In the genomic region with DNA sequence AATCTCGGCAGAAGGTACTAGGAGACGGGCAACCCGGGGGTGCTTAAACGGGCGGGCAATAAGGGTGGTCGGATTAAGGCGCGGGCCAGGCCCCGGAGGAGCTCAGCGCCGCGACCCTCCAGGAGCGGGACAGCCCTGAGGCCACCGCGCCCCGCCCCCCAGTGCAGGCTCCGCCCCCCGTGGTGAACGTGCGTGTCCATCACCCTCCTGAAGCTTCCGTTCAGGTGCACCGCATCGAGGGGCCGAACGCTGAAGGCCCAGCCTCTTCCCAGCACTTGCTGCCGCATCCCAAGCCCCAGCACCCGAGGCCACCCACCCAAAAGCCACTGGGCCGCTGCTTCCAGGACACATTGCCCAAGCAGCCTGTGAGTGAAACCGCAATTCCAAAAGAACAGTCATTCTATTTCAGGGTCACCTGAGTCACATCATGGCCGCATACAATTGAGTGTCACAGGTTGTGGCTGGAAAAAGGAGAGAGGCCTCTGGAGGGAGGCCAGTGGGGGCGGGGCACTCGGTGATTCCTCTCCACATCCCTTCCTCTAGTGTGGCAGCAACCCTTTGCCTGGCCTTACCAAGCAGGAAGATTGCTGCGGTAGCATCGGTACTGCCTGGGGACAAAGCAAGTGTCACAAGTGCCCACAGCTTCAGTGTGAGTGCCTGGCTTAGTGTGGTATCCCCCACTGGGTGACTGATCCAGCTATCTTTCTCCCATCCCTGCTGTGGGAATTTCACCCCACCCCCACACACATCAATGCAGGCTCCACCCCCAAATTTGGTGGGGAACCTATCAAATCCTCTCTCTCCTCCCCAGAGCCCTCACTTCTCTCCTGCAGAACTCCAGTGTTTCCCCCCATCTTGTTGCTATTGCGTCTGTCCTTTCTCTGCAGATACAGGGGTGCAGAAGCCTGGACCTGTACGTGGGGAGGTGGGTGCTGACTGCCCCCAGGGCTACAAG, we compare ENCODE assay signal across 7 mouse cellular contexts. TPM values are rescaled to one million over a fixed set of nuclear protein-coding genes. Genes with fewer than 3 reads are reported as not detected.
DNase-seq lines count a peak whose midpoint lies in the region; ATAC-seq and TF ChIP-seq lines count a peak whose summit lies in the region.

No protein-coding gene starts in this region.

- H3K9ac ChIP-seq in liver, embryonic 11.5 days (ENCODE audit: low read depth, low read length), result peak overlapping the region; percentile 28; the same call in 1 of the 2 replicates
- H3K9ac ChIP-seq in stomach, postnatal 0 days (ENCODE audit: low read length), result peak overlapping the region; percentile 27; the same call in 1 of the 2 replicates

- H3K4me1 ChIP-seq in forebrain, embryonic 10.5 days, result peaks cover 58% of the 10 kb centered on the region
- peaks cover 25% of the 10 kb centered on the region for H3K4me1 ChIP-seq in liver, embryonic 11.5 days (replicated peaks; ENCODE audit: control insufficient read depth, insufficient read depth, low read length)
- H3K4me1 ChIP-seq in stomach, postnatal 0 days (replicated peaks; ENCODE audit: control insufficient read depth, insufficient read depth), result peaks cover 10% of the 10 kb centered on the region; the same call in 1 of the 2 replicates

- peak overlapping the region; percentile 55 for H3K4me2 ChIP-seq in liver, embryonic 11.5 days
- H3K4me2 ChIP-seq in stomach, postnatal 0 days (replicated peaks; ENCODE audit: low read depth), result peak overlapping the region; percentile 40

- ATAC-seq in liver, embryonic 11.5 days (replicated peaks; ENCODE audit: low FRiP score), result no peak
- ATAC-seq in stomach, postnatal 0 days (ENCODE audit: low FRiP score, low TSS enrichment), result no peak
- ATAC-seq in megakaryocyte progenitor cell, adult 5-6 weeks (replicated peaks; ENCODE audit: poor library complexity), result no peak

- TF ChIP-seq EP300 in stomach, postnatal 0 days (optimal IDR thresholded peaks at IDR 0.05), result no peak

- no peaks in the 10 kb centered on the region for H3K9me3 ChIP-seq in forebrain, embryonic 10.5 days
- H3K9me3 ChIP-seq in liver, embryonic 11.5 days (ENCODE audit: control insufficient read depth, low read length), result no peaks in the 10 kb centered on the region
- H3K9me3 ChIP-seq in stomach, postnatal 0 days (ENCODE audit: control insufficient read depth, low read length), result no peaks in the 10 kb centered on the region

- 4% methylated on average over 36 of the region's 36 CpGs for WGBS in forebrain, embryonic 10.5 days
- 4% methylated on average over 36 of the region's 36 CpGs for WGBS in liver, embryonic 11.5 days
- 19% methylated on average over 35 of the region's 36 CpGs for WGBS in stomach, postnatal 0 days

- peak overlapping the region; percentile 51 for H3K4me3 ChIP-seq in forebrain, embryonic 10.5 days
- H3K4me3 ChIP-seq in liver, embryonic 11.5 days (ENCODE audit: low read depth, low read length), result peak overlapping the region; percentile 23; the same call in 1 of the 2 replicates
- H3K4me3 ChIP-seq in stomach, postnatal 0 days (ENCODE audit: low read depth, low read length), result peak overlapping the region; percentile 13; the same call in 1 of the 2 replicates

- H3K27me3 ChIP-seq in forebrain, embryonic 10.5 days (ENCODE audit: poor library complexity, severe bottlenecking), result peaks cover 100% of the 10 kb centered on the region
- peaks cover 99% of the 10 kb centered on the region for H3K27me3 ChIP-seq in liver, embryonic 11.5 days (replicated peaks; ENCODE audit: control insufficient read depth, insufficient read depth, low read length)
- no peaks in the 10 kb centered on the region for H3K27me3 ChIP-seq in stomach, postnatal 0 days (ENCODE audit: control insufficient read depth, insufficient read depth, low read length)

- DNase-seq in testis, postnatal 10 days (ENCODE audit: low spot score), result peak; percentile 74
- DNase-seq in testis, postnatal 14 days (ENCODE audit: low spot score), result no peak
- DNase-seq in forebrain, embryonic 10.5 days (ENCODE audit: extremely low spot score, low spot score), result no peak
- DNase-seq in liver, embryonic 11.5 days (ENCODE audit: low spot score), result no peak
- no peak for DNase-seq in stomach, postnatal 0 days (ENCODE audit: low spot score)
- DNase-seq in layer of hippocampus, postnatal 36 days, result no peak

- TF ChIP-seq CTCF in stomach, postnatal 0 days (IDR thresholded peaks at IDR 0.05; ENCODE audit: low read depth), result no peak

- H3K27ac ChIP-seq in forebrain, embryonic 10.5 days, result peak overlapping the region; percentile 78
- H3K27ac ChIP-seq in liver, embryonic 11.5 days (ENCODE audit: low read depth, low read length), result peak overlapping the region; percentile 32; the same call in 1 of the 2 replicates
- H3K27ac ChIP-seq in stomach, postnatal 0 days (replicated peaks), result no peak overlapping the region

- no peaks in the 10 kb centered on the region for H3K36me3 ChIP-seq in forebrain, embryonic 10.5 days (replicated peaks)
- H3K36me3 ChIP-seq in liver, embryonic 11.5 days (ENCODE audit: control insufficient read depth, insufficient read depth, low read length), result no peaks in the 10 kb centered on the region
- no peaks in the 10 kb centered on the region for H3K36me3 ChIP-seq in stomach, postnatal 0 days (ENCODE audit: control insufficient read depth, insufficient read depth, low read length)

RNA-seq across cellular contexts. Expression of gene Ltbp3, which starts 5.3 kb away (rescaled TPM):
- polyA plus RNA-seq in forebrain, embryonic 10.5 days (2016; fragmentation: Nextera tagmentation; extraction: Ambion mirVana), result 2.6 and 4.9 TPM in 2 replicates
- polyA plus RNA-seq in liver, embryonic 11.5 days (2014; fragmentation: Nextera tagmentation; extraction: Ambion mirVana), result 4.1 and 4.6 TPM in 2 replicates
- polyA plus RNA-seq in stomach, postnatal 0 days (2015; fragmentation: Nextera tagmentation; extraction: Ambion mirVana), result 15.7 and 26.9 TPM in 2 replicates
- 6.1 and 7.6 TPM in 2 replicates for total RNA-seq in megakaryocyte progenitor cell, adult 5-6 weeks (2015)
- 2.7 and 5.6 TPM in 2 replicates for total RNA-seq in megakaryocyte progenitor cell, adult 5-6 weeks (2017)
- total RNA-seq in layer of hippocampus, postnatal 36 days (2021), result 10 to 100 TPM; 24.9 to 28.0 TPM

RNA-seq across cellular contexts. Expression of gene Fam89b, which starts 16.6 kb away (rescaled TPM):
- 120 and 127 TPM in 2 replicates for polyA plus RNA-seq in forebrain, embryonic 10.5 days (2016; fragmentation: Nextera tagmentation; extraction: Ambion mirVana)
- 47.5 and 49.8 TPM in 2 replicates for polyA plus RNA-seq in liver, embryonic 11.5 days (2014; fragmentation: Nextera tagmentation; extraction: Ambion mirVana)
- polyA plus RNA-seq in stomach, postnatal 0 days (2015; fragmentation: Nextera tagmentation; extraction: Ambion mirVana), result 51.9 and 52.1 TPM in 2 replicates
- total RNA-seq in megakaryocyte progenitor cell, adult 5-6 weeks (2015), result 40.5 and 42.3 TPM in 2 replicates
- 20.3 and 22.9 TPM in 2 replicates for total RNA-seq in megakaryocyte progenitor cell, adult 5-6 weeks (2017)
- 10 to 100 TPM; 24.1 to 29.4 TPM for total RNA-seq in layer of hippocampus, postnatal 36 days (2021)

RNA-seq across cellular contexts. Expression of gene Ehbp1l1, which starts 19.9 kb away (rescaled TPM):
- 6.6 and 8.4 TPM in 2 replicates for polyA plus RNA-seq in forebrain, embryonic 10.5 days (2016; fragmentation: Nextera tagmentation; extraction: Ambion mirVana)
- 64.9 and 67.1 TPM in 2 replicates for polyA plus RNA-seq in liver, embryonic 11.5 days (2014; fragmentation: Nextera tagmentation; extraction: Ambion mirVana)
- 28.0 and 29.5 TPM in 2 replicates for polyA plus RNA-seq in stomach, postnatal 0 days (2015; fragmentation: Nextera tagmentation; extraction: Ambion mirVana)
- total RNA-seq in megakaryocyte progenitor cell, adult 5-6 weeks (2015), result 7.9 and 8.1 TPM in 2 replicates
- total RNA-seq in megakaryocyte progenitor cell, adult 5-6 weeks (2017), result 27.2 and 30.3 TPM in 2 replicates
- 10 to 100 TPM; 13.7 to 14.2 TPM for total RNA-seq in layer of hippocampus, postnatal 36 days (2021)

RNA-seq across cellular contexts. Expression of gene Scyl1, which starts 25.2 kb away (rescaled TPM):
- 63.4 and 64.6 TPM in 2 replicates for polyA plus RNA-seq in forebrain, embryonic 10.5 days (2016; fragmentation: Nextera tagmentation; extraction: Ambion mirVana)
- 57.1 and 58.6 TPM in 2 replicates for polyA plus RNA-seq in liver, embryonic 11.5 days (2014; fragmentation: Nextera tagmentation; extraction: Ambion mirVana)
- polyA plus RNA-seq in stomach, postnatal 0 days (2015; fragmentation: Nextera tagmentation; extraction: Ambion mirVana), result 38.1 and 40.9 TPM in 2 replicates
- total RNA-seq in megakaryocyte progenitor cell, adult 5-6 weeks (2015), result 15.7 and 19.9 TPM in 2 replicates
- 23.9 and 28.2 TPM in 2 replicates for total RNA-seq in megakaryocyte progenitor cell, adult 5-6 weeks (2017)
- total RNA-seq in layer of hippocampus, postnatal 36 days (2021), result 10 to 100 TPM; 75.6 to 75.9 TPM

RNA-seq across cellular contexts. Expression of gene Kcnk7, which starts 41.9 kb away (rescaled TPM):
- polyA plus RNA-seq in forebrain, embryonic 10.5 days (2016; fragmentation: Nextera tagmentation; extraction: Ambion mirVana), result 0.19 TPM in 1 of 2 replicates, not detected in the other
- 0.14 TPM in 1 of 2 replicates, not detected in the other for polyA plus RNA-seq in liver, embryonic 11.5 days (2014; fragmentation: Nextera tagmentation; extraction: Ambion mirVana)
- 8.4 and 9.5 TPM in 2 replicates for polyA plus RNA-seq in stomach, postnatal 0 days (2015; fragmentation: Nextera tagmentation; extraction: Ambion mirVana)
- total RNA-seq in megakaryocyte progenitor cell, adult 5-6 weeks (2015), result not detected in 2 replicates
- total RNA-seq in megakaryocyte progenitor cell, adult 5-6 weeks (2017), result 0.14 TPM in 1 of 2 replicates, not detected in the other
- total RNA-seq in layer of hippocampus, postnatal 36 days (2021), result not detected
